Mouse (Mus musculus) R1 (cell line): ENCODE data around the gene Zbtb37.

ENCODE experiments used
- DNase-seq: peaks from one replicate; pipeline ENCODE4 v3.0.0-alpha.2; 2018; ENCODE audit warnings: low read depth, low spot score

The Zbtb37 gene

DNA sequence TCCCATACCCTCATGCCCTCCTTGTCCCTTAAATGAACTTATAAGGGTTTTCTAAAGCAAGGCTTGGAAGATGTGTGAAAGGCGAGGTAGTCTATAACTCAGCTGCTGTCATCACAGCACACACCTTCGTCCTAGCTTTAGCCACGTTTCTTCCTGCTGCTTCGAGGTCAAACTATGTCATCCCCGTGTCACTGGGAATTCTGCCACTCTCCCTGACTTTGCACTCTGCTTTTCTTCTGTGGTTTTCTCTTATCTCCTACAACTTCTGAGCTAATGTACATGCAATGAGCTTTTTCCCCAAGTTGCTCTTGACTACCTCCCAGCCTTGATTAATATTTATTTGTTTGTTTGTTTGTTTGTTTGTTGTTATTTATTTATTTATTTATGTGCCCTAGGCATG lies 54.6 kb downstream of the Zbtb37 start:
- DNase-seq, result no peak

DNA sequence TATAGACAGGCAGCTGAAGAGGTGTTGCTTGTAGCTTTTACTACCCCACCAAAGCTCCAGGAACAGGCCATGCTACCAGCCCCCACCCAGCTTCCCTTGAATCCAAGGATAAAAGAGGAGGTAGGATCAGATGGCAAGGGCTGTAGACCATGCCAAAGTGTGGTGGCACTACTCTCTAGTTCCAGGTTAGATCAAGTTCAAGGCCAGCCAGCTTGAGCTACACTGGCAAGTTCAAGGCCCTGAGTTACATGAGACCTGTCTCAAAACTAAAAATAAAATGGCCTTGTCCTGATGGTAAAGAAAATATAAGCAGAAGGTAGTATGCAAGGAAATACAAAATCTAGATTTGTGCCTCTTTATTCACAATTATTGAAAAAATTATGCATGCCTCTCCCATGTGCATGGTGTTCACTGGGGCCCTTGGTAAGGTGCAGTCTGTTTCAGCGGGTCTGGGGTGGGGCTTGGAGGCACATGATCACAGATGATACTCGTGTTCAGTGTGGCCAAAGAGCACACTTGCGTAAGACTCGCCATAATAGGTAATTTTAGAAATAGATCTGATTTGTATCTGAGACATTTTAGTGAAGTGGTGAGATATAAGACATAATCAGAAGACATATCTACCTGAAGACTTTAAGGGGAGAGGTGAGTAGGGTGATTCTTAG lies 56.4 kb downstream of the Zbtb37 start, which contains the start of gene Serpinc1:
TSS of gene Serpinc1 (plus strand) at position 515 of the 665 bp plus-strand sequence.
- DNase-seq, result no peak

DNA sequence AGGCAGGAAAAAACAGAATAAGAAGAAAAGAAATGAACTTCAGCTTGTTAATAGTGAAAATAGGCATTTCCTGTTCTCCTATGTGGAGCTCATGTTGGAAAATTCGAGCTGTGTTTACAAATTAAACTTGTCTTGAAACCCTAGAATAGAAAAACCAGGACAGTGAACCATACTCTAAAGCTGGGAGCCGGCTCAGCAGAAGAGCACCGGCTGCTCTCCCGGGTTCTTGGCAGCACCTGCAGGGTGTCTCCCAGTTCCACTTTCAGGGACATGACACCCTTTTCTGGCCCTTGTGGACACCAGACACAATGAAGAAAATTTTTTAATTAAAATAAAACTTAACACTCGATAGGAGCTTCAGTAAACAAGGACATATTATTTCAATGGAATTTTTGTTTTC lies 66.0 kb downstream of the Zbtb37 start:
- DNase-seq, result no peak

DNA sequence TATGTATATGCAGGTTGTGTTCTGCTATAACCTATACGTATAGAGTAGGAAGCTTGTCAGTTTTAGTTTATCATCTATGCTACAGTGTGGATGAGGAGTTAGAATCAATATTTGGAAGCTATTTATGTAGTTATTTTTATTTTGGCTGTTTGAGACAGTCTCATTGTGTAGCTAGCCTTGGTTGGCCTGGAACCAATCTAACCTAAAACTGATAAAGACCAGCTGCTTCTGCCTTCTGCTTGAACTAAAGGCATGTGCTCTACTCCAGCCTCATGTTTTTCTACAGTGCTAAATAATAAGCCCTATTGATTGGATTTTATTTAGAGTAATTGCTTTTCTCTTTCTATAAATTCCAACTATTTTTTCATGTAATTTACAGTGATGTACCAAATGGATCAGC lies 67.4 kb downstream of the Zbtb37 start:
- no peak for DNase-seq

DNA sequence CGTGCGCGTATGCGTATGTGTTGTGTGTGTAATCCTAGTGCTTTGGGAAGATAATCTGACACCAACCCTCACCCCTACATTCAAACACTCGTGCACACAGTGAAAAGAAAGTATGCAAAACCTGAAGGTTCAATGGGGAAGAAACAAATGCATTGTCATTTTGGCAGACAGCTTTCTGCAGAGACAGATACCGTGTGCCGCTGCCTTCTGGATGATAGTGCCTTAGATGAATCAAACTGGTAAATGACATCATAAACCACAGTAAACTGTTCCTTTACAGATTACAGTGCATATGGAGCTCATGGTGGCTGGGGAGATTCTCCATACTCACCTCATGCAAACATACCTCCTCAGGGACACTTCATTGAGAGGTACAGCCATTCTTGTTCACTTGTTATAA lies 71.5 kb downstream of the Zbtb37 start:
- DNase-seq, result no peak
